Mouse (Mus musculus): ENCODE measurements at regions not wholly inside any gene's neighbourhood (a gene's known extent, or its start where the extent isn't known, plus 50 kb on each side); places are given as distances from the start of the nearest gene placed in this dataset.

GRCm38 (mm10) chr1:137372236-137372635 lies 412.0 kb upstream of the Nr5a2 start:
- H3K9me3 ChIP-seq (replicated peaks; ENCODE audit: insufficient read depth, low read length) = no peaks in the 10 kb centered on the region
- no peaks in the 10 kb centered on the region for H3K79me2 ChIP-seq (ENCODE audit: control insufficient read depth, insufficient read depth, low read length, poor library complexity)
- no peak overlapping the region for H3K4me3 ChIP-seq (ENCODE audit: control insufficient read depth in 1 of 2, insufficient read depth in 1 of 2, low read depth in 2 of 2, low read length in 2 of 2)
- H3K27me3 ChIP-seq (ENCODE audit: control insufficient read depth in 1 of 2, insufficient read depth in 2 of 2, low read length in 2 of 2) = no peaks in the 10 kb centered on the region
- no peak overlapping the region for H3K27ac ChIP-seq (ENCODE audit: control insufficient read depth, low read depth, low read length)
- no peak for TF ChIP-seq MEF2A (IDR thresholded peaks at IDR 0.05; ENCODE audit: extremely low read depth, insufficient replicate concordance, low read depth, low read length, poor library complexity, severe bottlenecking)
- no peak for TF ChIP-seq HCFC1 (IDR thresholded peaks at IDR 0.05; ENCODE audit: low read depth, low read length)
- no peaks in the 10 kb centered on the region for H3K4me1 ChIP-seq (ENCODE audit: control insufficient read depth in 1 of 2, insufficient read depth in 2 of 2, low read length in 2 of 2)
- H3K36me3 ChIP-seq (ENCODE audit: control insufficient read depth in 1 of 2, insufficient read depth in 2 of 2, low read length in 2 of 2) = no peaks in the 10 kb centered on the region
- H3K9ac ChIP-seq (ENCODE audit: control insufficient read depth, low read depth, low read length, poor library complexity, severe bottlenecking) = no peak overlapping the region
- no peak for DNase-seq (ENCODE audit: low read depth, low spot score)

DNA sequence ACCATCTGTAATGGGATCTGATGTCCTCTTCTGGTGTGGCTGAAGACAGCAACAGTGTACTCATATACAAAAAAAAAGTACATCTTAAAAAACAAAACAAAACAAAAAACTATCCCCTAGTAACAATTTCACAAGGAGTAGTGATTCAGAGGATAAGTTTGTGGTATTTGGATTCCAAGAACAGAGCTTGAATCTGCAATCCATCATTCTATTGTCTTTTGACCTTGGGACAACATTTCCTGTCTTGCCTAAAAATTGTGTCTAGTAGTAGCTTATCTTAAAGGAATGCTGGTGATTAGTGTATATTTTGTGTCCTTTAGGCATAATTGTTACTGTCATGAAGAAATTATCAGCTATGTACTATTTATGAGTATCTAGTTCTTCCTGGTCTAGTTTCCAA lies 404.1 kb upstream of the Nr5a2 start:
- H3K4me3 ChIP-seq (ENCODE audit: control insufficient read depth in 1 of 2, insufficient read depth in 1 of 2, low read depth in 2 of 2, low read length in 2 of 2) = no peak overlapping the region
- no peak overlapping the region for H3K9ac ChIP-seq (ENCODE audit: control insufficient read depth, low read depth, low read length, poor library complexity, severe bottlenecking)
- no peaks in the 10 kb centered on the region for H3K27me3 ChIP-seq (ENCODE audit: control insufficient read depth in 1 of 2, insufficient read depth in 2 of 2, low read length in 2 of 2)
- no peaks in the 10 kb centered on the region for H3K9me3 ChIP-seq (replicated peaks; ENCODE audit: insufficient read depth, low read length)
- no peaks in the 10 kb centered on the region for H3K4me1 ChIP-seq (ENCODE audit: control insufficient read depth in 1 of 2, insufficient read depth in 2 of 2, low read length in 2 of 2)
- TF ChIP-seq ZMIZ1 (IDR thresholded peaks at IDR 0.05; ENCODE audit: low read depth, low read length) (no peak), ELF1 (IDR thresholded peaks at IDR 0.05; ENCODE audit: low read depth, low read length) (no peak), ZC3H11A (IDR thresholded peaks at IDR 0.05; ENCODE audit: low read depth, low read length) (no peak), CHD2 (IDR thresholded peaks at IDR 0.05; ENCODE audit: low read length) (no peak), NRF1 (IDR thresholded peaks at IDR 0.05; ENCODE audit: insufficient read depth, low read depth, low read length, poor library complexity, severe bottlenecking) (no peak), NELFE (IDR thresholded peaks at IDR 0.05; ENCODE audit: low read depth, low read length) (no peak), SMC3 (IDR thresholded peaks at IDR 0.05; ENCODE audit: low read depth, low read length) (no peak), BHLHE40 (IDR thresholded peaks at IDR 0.05; ENCODE audit: borderline replicate concordance, low read depth, low read length) (no peak), POLR2AphosphoS2 (IDR thresholded peaks at IDR 0.05; ENCODE audit: low read length) (no peak), POLR2A (IDR thresholded peaks at IDR 0.05; ENCODE audit: control insufficient read depth in 1 of 2, insufficient read depth in 1 of 2, low read depth in 1 of 2, low read length in 2 of 2, poor library complexity in 1 of 2) (no peak), KAT2A (conservative IDR thresholded peaks at IDR 0.05; ENCODE audit: low read depth, low read length) (no peak), USF2 (IDR thresholded peaks at IDR 0.05; ENCODE audit: borderline replicate concordance in 1 of 2, insufficient read depth in 1 of 2, low read depth in 1 of 2, low read length in 2 of 2) (no peak), RCOR1 (IDR thresholded peaks at IDR 0.05; ENCODE audit: low read depth, low read length) (no peak), GABPA (IDR thresholded peaks at IDR 0.05; ENCODE audit: low read depth, low read length) (no peak), ZNF384 (IDR thresholded peaks at IDR 0.05; ENCODE audit: low read depth, low read length) (no peak), SIN3A (IDR thresholded peaks at IDR 0.05; ENCODE audit: low read length) (no peak), CTCF (IDR thresholded peaks at IDR 0.05 in 2 of 3, conservative IDR thresholded peaks at IDR 0.05 in 1 of 3; ENCODE audit: control insufficient read depth in 1 of 3, insufficient read depth in 1 of 3, low read depth in 2 of 3, low read length in 3 of 3, poor library complexity in 1 of 3, severe bottlenecking in 1 of 3) (no peak), TAL1 (IDR thresholded peaks at IDR 0.05; ENCODE audit: low read length) (no peak), USF1 (IDR thresholded peaks at IDR 0.05; ENCODE audit: low read depth, low read length) (no peak), CHD1 (IDR thresholded peaks at IDR 0.05; ENCODE audit: low read depth, low read length) (no peak)
- DNase-seq (ENCODE audit: low read depth, low spot score) = no peak
- no peaks in the 10 kb centered on the region for H3K36me3 ChIP-seq (ENCODE audit: control insufficient read depth in 1 of 2, insufficient read depth in 2 of 2, low read length in 2 of 2)
- H3K79me2 ChIP-seq (ENCODE audit: control insufficient read depth, insufficient read depth, low read length, poor library complexity) = no peaks in the 10 kb centered on the region
- no peak overlapping the region for H3K27ac ChIP-seq (ENCODE audit: control insufficient read depth, low read depth, low read length)

All from MEL (cell line).